Mouse (Mus musculus): ENCODE data around the gene Sema5a.

The Sema5a gene

DNA sequence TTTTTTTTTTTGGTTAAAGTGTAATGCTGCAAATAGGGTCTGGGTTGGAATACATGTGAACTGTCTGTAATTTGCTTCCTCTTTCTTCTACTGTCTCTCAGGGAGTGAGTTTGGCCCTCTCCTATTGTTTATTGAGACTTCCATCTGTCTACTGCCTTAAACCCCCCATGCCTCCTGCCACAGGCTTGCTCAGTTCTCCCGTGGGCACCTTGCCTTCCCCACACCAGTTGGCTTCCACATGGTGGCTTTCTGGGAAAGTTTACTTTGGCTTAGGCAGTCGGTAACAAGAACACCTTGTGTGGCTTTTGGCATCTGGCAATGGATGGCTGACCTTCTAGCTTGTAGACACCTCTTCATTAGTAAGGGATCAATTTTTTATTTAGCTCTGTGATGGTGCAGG lies 10.2 kb downstream of the Sema5a start:
- no peak for DNase-seq (ENCODE audit: low read depth, low spot score)

DNA sequence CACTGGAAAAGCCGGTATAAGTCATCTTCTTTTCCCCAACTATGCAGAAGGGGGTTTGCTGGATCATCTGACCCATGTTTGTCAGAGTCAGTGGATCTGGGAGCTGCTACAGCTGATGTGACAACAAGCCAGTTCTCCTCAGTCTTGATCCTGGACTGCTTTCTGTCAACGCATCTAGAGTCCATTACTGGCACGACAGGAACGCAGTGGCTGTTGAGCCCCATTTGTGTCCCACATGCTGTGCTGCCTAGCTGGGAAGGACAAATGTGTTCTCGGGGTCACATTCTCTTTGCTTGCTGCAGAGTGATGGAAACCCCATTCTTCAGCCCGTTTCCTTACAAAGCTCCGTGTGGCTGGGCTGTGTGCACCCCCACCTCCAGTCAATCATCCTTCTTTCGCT lies 12.7 kb downstream of the Sema5a start:
- DNase-seq (ENCODE audit: low read depth, low spot score), result no peak

DNA sequence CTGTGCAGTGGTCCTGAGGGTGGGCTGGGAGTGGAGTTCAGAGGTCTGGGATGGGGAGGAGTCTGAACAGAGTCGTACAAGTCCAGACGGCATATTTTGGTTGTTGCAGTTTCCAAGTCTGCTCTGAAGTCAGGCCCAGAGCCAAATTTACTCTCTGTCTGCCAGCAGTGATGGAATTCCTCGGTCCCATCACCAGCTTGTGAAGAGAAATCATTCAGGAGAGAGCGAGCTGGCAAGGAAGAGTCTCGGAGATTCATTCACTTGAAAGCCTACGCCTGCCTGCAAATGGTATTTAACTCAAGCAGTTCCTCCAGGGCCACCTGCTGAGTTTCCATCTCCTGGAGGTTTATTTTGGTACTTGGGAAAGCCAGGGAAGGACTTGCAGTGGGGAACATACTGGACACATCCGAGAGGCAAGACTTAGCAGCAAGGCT lies 13.3 kb downstream of the Sema5a start:
- DNase-seq (ENCODE audit: low read depth, low spot score), result peak; percentile 18

DNA sequence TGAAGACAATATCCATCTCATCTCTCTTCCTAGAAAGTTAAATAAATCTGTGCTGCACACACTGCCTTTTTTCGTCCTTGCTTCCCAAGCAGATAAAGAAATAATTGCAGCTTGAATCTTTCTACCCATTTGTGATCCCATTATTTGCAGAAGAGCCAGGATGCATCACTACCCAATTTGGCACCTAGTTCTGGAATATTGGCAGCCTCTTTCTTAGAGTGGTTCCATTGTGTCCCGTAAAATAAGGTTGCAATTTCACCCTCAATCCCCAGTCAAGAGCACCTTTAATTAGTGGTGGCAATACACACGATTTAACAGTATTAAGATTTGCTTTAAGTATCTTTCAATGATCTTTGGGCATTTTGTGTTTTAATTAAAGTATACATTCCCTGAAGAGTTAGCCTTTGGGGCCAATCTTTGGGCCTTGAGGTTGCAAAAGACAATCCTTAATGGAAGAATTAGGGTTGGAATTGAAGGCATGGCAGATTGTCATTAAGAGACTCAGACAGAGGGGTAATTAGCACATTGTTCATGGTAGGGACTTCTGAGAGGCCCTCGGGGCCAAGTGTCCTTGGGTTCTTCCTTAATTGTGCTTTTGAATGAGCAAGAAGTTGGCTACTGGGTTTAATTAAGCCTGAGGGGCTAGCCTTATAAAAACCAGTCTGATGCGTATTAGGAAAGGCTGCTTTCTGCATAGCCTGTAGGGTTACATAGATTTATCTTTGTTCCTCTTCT lies 14.9 kb downstream of the Sema5a start:
- no peak for DNase-seq (ENCODE audit: low read depth, low spot score)

DNA sequence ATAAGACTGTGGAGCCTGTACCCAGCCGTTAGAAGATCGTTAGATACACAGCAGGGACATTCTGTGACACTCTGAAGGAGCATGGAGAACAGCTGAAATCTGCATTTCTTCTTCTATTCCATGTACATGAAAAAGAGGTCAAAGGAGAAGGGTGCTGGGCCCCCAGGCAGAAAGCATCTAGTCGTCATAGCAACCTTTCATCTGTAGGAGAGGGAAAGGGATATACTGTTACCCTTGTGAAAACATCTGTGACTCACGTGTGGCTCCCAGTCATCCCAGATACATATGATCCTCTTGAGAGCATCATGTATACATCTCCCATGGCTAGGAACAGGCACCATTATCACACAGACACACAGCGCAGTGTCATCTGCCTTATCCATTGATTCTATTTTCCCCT lies 16.3 kb downstream of the Sema5a start:
- no peak for DNase-seq (ENCODE audit: low read depth, low spot score)

DNA sequence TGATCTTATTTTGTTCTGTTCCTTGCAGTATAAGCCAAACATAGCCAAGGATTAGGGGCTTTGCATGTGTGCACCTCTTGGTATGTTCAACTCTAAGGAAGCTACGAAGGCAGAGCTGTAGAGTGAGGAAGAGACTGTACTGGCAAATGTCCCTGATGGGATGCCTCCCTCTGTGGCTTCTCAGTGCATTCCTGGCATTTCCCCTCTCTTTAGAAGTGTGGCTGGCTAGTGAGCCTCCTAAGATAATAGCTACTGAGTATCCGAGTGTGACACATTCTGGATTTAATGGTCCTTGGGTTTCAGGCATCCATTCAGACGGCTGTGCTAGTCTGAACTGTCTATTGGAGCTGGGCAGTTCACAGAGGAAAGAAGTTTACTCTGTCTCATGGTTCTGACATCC lies 19.0 kb downstream of the Sema5a start:
- DNase-seq (ENCODE audit: low read depth, low spot score), result no peak

DNA sequence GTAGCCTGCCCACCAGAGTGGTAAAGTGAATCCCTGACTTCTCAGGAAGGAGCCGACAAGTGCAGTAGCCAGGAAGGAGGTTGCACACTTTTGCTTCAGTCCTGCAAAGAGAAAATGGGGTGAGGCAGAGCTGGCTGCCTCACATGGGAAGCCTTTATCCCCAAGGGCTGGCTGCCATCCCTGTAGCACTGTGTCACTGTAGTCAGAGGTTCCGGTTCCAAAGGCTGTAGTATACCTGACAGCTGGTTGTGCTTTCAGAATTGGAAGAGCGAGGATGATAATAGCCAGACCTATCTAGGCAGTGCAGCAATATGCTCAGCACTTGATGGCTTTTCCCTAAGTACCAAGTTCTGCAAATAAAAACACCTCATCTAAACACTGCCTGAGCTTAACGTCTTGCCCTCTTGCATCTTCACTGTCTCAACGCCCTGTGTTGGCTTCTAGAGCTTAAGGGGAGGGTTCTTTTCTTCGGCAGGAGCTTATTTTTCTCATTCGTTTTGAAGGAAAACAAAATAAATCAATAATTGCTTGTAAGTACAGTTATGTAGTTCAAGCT lies 20.3 kb downstream of the Sema5a start:
- DNase-seq (ENCODE audit: low read depth, low spot score), result no peak

DNA sequence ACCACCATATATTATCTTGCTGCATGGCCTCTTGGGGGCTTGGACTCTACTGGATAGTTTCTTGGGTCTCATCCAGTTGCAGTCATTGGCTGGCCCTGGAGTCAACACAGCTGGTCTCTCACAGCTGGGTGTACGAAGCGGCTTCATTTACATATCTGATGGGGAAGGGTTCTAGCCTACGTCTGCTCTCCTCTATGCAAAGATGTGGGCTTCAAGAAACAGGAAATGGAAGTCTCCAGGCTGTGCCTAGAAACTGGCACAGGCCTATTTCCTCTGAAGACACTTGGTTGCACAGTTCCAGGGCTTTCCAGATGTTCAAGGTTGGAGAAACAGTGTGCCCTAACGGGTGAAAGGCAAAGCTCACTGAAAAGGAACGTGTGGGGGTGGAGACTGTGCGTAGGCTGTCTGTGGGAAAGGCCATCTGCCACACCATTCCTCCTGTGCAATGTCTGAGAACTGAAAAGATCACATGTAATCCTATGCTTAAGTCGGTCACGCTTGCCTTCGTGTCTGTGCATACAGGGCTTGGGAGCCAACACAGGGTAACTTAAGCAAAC lies 20.8 kb downstream of the Sema5a start:
- no peak for DNase-seq (ENCODE audit: low read depth, low spot score)

DNA sequence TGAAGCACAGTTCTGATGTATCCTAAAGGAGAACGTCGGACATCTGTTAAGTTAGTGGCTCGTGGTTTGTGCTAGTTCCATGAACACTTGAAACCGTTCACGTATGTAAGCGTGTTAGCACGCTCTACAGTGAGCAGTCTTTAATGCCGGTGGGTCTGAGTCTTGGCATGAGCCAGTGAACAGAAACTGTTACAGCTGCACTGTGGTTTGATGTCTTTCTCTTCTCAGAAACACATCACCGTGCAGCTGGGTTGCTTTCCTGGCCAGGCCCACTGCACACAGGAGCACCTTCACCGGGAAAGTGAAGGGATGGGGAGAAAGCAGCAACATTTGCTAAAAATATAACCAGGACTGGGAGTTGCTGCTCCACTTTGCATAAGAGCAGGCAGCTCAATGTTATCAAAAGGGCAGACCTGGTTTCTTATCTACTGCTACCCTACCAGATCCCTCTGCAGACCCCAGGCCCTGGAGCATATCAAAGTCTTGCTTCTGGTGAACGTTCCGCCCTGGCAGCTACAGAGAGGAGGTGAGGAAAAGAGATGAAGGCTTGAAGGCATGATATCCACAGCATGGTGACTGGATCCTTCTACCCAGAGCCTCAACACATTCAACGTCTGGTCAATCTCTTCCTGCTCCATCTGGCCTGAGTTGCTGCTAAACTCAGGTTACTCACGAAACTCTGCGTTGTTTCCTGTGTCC lies 21.7 kb downstream of the Sema5a start:
- DNase-seq (ENCODE audit: low read depth, low spot score), result no peak

DNA sequence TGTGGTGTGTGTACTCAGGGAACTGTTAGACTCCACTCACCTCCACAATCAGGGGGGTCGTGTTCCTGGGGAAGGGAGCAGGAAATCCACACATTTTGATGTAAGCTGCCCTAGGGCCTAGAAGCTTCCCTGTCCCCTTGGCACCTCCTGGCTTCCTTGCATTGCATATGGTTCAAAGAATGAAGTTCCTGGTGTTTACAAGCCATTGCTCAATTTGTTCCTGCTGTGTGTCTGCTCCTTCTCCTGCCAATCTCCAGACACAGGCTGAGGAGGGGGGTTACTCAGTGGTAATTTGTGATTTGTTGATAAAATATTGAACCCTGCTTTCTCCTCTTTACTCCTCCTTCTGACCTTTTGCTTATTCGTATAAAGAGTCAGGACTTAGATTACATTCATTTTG lies 25.5 kb downstream of the Sema5a start:
- DNase-seq (ENCODE audit: low read depth, low spot score), result no peak

DNA sequence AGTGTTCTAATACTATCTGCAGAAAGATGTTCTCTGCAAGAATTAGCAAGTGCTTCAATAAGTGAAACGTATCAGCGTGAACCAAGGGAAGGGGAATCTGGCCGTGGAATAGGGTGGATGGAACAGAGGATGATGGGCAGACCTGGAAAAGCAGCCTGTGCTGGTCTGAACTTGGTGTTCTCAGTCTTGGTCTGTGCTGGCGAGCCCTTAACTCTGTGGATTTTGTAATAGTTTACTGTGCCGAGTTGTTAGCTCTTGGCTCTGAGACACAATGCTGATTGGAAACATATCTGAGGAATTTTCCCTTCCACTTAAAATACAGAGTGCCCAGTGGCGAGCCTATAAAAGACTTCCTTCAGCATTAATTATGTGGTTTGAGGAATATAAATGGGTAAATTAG lies 29.3 kb downstream of the Sema5a start:
- peak; percentile 32 for DNase-seq (ENCODE audit: low read depth, low spot score)

DNA sequence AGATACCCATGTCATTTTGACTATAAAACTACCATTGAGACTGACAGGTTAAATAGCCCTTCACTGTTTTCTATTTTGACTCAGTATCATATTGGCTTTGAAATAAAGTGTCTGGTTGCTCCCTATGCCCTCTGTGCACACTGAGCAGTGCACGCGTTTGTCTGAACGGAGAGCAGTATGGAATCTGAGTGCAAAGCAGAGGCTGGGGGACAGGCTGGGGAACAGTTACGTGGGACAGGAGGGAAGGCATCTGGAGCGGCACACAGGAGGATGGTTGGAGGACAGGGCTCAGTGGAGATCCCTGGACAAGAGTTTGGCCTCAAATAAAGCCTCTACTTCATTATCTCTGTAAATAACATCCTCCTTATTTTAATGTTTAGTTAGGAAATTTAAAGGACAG lies 30.4 kb downstream of the Sema5a start:
- no peak for DNase-seq (ENCODE audit: low read depth, low spot score)

DNA sequence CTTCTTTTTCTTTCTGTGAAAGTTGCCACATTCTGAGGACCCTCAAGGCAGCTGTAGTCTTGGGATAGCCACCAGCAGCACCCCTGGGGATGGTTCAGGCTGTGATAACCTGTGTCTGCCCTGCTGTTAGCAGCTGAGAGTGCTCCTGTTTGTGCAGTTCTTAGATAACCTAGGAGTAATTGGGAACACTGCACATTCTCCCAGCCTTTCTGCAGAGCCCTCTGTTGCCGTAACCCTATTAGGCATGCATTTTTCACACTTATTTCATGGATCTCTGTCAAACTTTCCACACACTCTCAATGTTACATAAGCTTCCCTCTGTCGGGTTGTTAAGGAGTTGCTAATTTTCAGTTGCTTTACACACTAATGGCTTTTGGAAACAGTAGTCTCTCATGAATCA lies 34.0 kb downstream of the Sema5a start:
- DNase-seq (ENCODE audit: low read depth, low spot score), result no peak

DNA sequence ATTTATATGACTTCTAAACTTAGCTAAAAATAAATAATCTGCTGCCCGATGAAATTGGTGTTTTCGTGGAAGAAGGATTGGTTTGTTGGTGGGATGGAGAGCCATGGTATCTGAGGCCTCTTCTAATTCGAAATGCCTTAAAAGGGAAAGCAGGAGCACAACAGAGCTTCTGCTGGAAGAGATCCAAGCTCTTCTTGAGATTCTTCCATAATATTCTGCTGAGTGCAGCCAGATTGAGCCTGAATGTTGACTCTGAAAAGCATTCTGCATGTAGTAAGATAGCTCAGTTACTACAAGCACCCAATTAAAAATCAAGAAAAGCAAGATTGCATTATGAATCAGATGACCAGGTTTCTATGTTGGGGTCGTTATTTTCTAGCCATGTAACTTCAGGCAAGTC lies 36.8 kb downstream of the Sema5a start:
- peak; percentile 32 for DNase-seq (ENCODE audit: low read depth, low spot score)

DNA sequence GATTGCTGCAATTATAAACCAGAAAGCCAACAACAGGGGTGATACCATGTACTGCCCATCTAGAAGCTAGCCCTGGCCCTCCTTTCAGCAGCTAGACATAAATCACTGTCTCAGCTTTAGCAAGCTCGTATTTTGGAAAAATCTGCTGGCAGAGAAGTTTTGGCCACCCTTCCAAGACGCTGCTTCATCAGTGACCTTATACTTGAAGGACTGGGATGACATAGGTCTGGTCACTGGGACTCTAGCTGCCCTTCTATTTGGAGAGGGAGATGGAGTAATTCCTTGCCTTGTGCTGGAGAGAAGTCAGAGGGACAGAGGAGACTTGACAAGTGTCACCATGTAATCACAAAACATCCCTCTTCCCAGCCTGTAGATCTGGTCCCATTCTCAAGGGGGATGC lies 40.1 kb downstream of the Sema5a start:
- no peak for DNase-seq (ENCODE audit: low read depth, low spot score)

DNA sequence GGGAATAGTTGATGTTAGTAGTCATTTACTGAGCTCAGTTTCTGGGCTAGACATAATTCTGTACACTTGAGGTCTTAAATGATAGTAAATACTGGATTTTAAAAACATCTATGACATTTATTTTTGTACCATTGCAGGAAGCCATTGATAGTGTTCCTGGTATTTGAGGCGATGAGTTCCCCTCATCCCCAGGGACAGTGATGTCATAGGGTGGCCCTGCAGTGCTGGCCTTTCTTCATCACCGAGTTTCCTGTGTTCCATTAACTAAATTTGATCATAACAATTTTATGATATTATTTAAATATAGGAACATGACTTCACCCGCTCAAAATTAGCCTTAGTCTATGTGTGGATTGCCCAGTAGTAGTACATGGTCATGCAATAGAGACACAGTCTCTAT lies 41.7 kb downstream of the Sema5a start:
- DNase-seq (ENCODE audit: low read depth, low spot score), result peak; percentile 41

DNA sequence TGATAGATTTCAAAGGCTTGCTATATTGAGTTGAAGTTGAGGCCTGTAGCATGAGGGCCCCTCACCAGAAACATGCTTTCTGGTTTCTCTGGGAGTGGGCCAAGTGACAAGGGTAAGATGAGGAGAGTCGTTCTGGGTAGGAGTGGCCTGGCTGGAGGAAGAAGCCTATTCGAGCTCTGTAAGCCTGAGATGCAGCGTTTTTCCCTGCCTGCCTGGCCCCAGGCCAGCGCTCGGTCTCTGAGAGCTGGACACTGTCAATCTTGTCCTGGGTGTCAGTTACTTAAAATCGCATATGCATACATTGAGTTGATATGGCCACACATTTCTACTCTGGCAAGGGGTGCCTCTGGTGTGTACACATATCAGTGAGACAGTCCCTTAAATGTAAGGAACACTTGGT lies 43.9 kb downstream of the Sema5a start:
- DNase-seq (ENCODE audit: low read depth, low spot score), result no peak

DNA sequence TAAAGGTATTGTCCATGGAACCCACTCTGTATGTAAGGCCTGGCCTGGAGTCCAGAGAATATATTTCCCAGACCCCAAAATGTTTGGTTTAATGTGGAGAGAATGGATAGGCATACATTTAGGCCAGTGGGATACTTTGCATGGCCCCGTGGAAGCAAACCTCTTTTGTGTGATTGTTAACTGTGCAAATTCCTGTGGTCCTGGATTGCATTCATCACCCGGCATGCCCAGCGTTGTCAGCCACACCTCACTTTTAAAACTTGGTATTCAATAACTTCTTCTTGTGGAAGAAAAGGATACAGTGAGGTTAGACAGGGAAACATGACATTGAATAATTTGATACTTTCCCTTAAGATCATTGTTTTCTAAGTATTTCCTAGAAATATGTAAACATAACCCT lies 46.4 kb downstream of the Sema5a start:
- no peak for DNase-seq (ENCODE audit: low read depth, low spot score)

DNA sequence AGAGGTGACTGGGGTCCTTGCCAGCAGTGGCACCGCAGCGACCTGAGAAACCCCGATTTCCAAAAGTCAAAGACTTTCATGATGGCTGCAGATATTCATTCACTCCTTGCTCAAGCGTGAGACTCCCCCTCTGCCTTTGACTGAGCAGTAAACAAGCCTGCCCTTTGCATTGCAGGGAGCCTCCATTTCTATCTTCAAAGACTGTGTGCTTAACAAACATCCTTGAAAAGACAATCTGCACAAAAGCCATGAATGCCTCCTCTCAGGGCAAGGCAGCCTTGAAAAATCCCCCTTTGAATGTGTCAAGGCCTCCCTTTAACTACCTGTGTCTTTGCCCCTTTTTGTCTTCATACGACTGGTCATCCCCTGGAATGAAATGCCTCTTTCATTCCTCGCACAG lies 51.9 kb downstream of the Sema5a start:
- DNase-seq (ENCODE audit: low read depth, low spot score), result no peak

DNA sequence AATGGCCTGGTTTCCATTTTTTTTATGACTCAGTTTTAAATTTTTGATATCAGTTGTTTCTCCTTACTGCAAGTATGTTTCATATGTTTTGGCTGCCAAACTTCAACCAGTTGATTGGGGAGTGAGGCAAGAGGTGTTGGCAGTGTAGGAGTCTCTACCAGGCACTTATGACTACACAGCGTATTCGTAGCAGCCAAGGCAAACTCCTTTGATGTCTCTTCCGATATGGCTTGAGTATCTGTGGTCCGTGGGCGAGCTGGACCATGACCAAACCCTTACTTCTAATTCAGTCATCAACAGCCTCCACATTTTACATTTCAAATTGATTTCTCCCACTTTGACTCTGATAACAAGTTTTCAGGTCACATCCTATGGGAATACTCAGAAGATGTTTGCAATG lies 52.7 kb downstream of the Sema5a start:
- no peak for DNase-seq (ENCODE audit: low read depth, low spot score)

DNA sequence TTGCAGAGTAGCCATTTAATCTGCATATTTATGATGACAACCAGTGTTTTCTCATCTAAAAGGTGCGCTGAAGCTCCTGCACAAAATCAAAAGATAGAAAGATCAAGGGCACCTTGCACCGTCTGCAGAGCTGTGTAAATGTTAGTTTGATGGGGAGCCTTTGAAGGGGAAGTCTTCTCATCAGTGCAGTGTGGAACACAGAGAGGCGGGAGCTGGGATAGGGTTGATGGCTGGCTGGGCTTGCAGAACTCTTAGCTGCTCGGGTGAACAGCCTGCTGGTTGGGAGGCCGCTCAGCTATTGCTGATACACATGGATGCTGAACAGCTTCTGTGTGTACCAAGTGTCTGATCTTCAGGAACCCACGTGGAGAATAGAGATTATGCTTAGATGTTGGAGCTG lies 53.9 kb downstream of the Sema5a start:
- DNase-seq (ENCODE audit: low read depth, low spot score), result no peak

DNA sequence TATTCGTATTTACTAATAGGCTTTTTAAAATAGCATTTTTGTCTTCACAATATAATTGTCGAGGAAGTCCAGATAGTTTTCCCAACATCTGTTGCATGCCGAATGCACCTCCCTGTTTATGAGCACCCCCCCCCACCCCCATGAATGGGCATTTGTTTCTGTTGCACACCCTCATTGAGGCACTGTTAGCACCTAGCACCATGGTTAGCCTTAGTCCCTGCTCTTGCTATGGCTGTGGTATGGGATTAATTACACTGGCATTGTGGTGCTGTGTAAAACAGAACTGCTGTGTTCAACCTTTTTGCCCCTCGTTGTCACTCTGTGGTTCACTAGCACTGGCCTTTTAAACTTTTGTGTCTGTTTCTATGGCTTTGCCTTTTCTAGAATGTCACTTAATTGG lies 56.4 kb downstream of the Sema5a start:
- DNase-seq (ENCODE audit: low read depth, low spot score), result no peak
